In the genomic region with DNA sequence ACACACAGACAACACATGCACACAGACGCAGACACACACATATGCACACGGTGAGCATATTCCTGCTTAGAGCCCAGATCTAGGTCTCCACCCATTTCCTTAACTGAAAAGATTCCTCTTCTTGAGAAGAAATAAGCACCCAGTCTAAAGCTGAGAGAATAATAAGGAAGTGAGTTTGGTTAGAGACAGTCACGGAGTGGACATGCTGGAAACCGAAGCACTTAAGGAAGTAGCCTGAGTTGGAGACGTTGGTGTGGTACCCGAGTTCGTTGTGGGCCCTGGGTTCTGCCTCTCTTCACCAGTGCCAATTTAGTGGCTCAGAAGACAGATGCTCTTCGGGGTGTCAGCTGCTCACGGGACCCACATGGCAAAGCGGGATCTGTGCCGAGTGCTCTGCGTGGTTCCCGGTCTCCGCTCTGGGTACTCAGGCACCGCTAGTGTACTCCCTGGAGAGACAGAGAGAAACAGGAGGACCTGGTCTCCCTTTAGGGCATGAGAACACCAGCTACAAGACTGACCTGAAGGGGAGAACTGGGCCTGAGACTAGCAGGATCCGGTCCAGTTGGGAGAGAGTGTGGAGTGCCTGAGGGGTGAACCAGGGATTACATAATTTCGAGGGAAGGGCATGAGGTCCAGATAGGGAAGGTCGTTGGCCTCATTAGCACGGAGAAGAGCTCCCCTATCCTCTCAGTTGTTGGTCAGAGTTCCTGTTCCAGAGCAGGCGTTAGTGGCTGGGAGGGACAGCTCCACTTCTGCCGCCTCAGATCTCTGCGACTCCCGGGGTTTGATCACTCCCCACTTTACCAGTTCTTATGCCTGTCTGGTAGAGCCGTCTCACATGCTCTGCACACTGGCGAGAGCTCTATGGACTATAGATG, we compare ENCODE assay signal across 22 mouse cellular contexts. TPM values are rescaled to one million over a fixed set of nuclear protein-coding genes. Genes with fewer than 3 reads are reported as not detected.
DNase-seq lines count a peak whose midpoint lies in the region; ATAC-seq lines count a peak whose summit lies in the region.
"Had no signal": no experiment of that assay in that cellular context is flagged by ENCODE, and none has a peak within 500 bp of the region (broad histone marks: within the 10 kb centered on the region; RNA-seq: fewer than 3 reads in every experiment).

No protein-coding gene starts in this region.

- H3K9me3 ChIP-seq in neural tube, embryonic 11.5 days (ENCODE audit: control insufficient read depth, low read length), result no peaks in the 10 kb centered on the region
- no peaks in the 10 kb centered on the region for H3K9me3 ChIP-seq in neural tube, embryonic 15.5 days (replicated peaks)
- H3K9me3 ChIP-seq: embryonic facial prominence, embryonic 12.5 days; hindbrain, embryonic 15.5 days; midbrain, embryonic 10.5 days; stomach, embryonic 15.5 days had no signal

- no peak overlapping the region for H3K4me2 ChIP-seq in neural tube, embryonic 11.5 days (ENCODE audit: low read depth)
- no peak overlapping the region for H3K4me2 ChIP-seq in neural tube, embryonic 15.5 days
- H3K4me2 ChIP-seq: embryonic facial prominence, embryonic 12.5 days; hindbrain, embryonic 15.5 days; limb, embryonic 13.5 days; stomach, embryonic 15.5 days had no signal

- no peaks in the 10 kb centered on the region for H3K36me3 ChIP-seq in neural tube, embryonic 11.5 days (ENCODE audit: control insufficient read depth, insufficient read depth, low read length)
- H3K36me3 ChIP-seq in neural tube, embryonic 15.5 days, result no peaks in the 10 kb centered on the region
- H3K36me3 ChIP-seq: embryonic facial prominence, embryonic 12.5 days; hindbrain, embryonic 15.5 days; limb, embryonic 13.5 days; midbrain, embryonic 10.5 days; stomach, embryonic 15.5 days had no signal

- no peak for ATAC-seq in neural tube, embryonic 11.5 days (ENCODE audit: insufficient read depth, low FRiP score, low TSS enrichment)
- no peak for ATAC-seq in neural tube, embryonic 15.5 days (ENCODE audit: low FRiP score)
- ATAC-seq in granulocyte monocyte progenitor cell, adult 5-6 weeks (replicated peaks; ENCODE audit: poor library complexity, severe bottlenecking), result peak; percentile 87
- ATAC-seq in monocyte, adult 5-6 weeks (replicated peaks; ENCODE audit: insufficient number of reproducible peaks, low FRiP score, low TSS enrichment, poor library complexity, severe bottlenecking), result peak; percentile 82
- ATAC-seq: forebrain, embryonic 16.5 days; intestine, postnatal 0 days had no signal

- no peak overlapping the region for H3K9ac ChIP-seq in neural tube, embryonic 11.5 days (ENCODE audit: low read length)
- no peak overlapping the region for H3K9ac ChIP-seq in neural tube, embryonic 15.5 days (replicated peaks)
- H3K9ac ChIP-seq: embryonic facial prominence, embryonic 12.5 days; hindbrain, embryonic 15.5 days; limb, embryonic 13.5 days; stomach, embryonic 15.5 days had no signal

- H3K4me1 ChIP-seq in neural tube, embryonic 11.5 days (ENCODE audit: control insufficient read depth, insufficient read depth, low read length), result no peaks in the 10 kb centered on the region
- no peaks in the 10 kb centered on the region for H3K4me1 ChIP-seq in neural tube, embryonic 15.5 days
- H3K4me1 ChIP-seq: embryonic facial prominence, embryonic 12.5 days; hindbrain, embryonic 15.5 days; limb, embryonic 13.5 days; midbrain, embryonic 10.5 days; stomach, embryonic 15.5 days had no signal

- H3K27ac ChIP-seq in neural tube, embryonic 11.5 days (ENCODE audit: low read depth, low read length), result no peak overlapping the region
- no peak overlapping the region for H3K27ac ChIP-seq in neural tube, embryonic 15.5 days (replicated peaks)
- H3K27ac ChIP-seq: embryonic facial prominence, embryonic 12.5 days; heart, adult 2 months; hindbrain, embryonic 15.5 days; limb, embryonic 13.5 days; midbrain, embryonic 10.5 days; stomach, embryonic 15.5 days had no signal

- no peak overlapping the region for H3K4me3 ChIP-seq in neural tube, embryonic 11.5 days (ENCODE audit: low read depth, low read length)
- H3K4me3 ChIP-seq in neural tube, embryonic 15.5 days (replicated peaks), result no peak overlapping the region
- H3K4me3 ChIP-seq: embryonic facial prominence, embryonic 12.5 days; heart, adult 2 months; hindbrain, embryonic 15.5 days; limb, embryonic 13.5 days; midbrain, embryonic 10.5 days; stomach, embryonic 15.5 days had no signal

- WGBS in neural tube, embryonic 11.5 days, result 78% methylated on average over 25 of the region's 25 CpGs
- WGBS in neural tube, embryonic 15.5 days, result 83% methylated on average over 25 of the region's 25 CpGs

- H3K27me3 ChIP-seq in neural tube, embryonic 11.5 days (ENCODE audit: control insufficient read depth, insufficient read depth, low read length), result no peaks in the 10 kb centered on the region
- no peaks in the 10 kb centered on the region for H3K27me3 ChIP-seq in neural tube, embryonic 15.5 days (replicated peaks)
- H3K27me3 ChIP-seq: embryonic facial prominence, embryonic 12.5 days; hindbrain, embryonic 15.5 days; limb, embryonic 13.5 days; stomach, embryonic 15.5 days had no signal

- DNase-seq in heart, adult 11 months, result peak; percentile 92
- DNase-seq in heart, adult 9 months (ENCODE audit: low spot score in 2 of 2), result no peak
- DNase-seq in neural tube, embryonic 11.5 days (ENCODE audit: low spot score), result peak; percentile 9
- no peak for DNase-seq in layer of hippocampus, adult 11-12 months (ENCODE audit: low spot score)
- DNase-seq in thymus, postnatal 25 days, result no peak
- DNase-seq: cerebellum, adult 11 months; heart, adult 2 months; lung, postnatal 10 days; retina, postnatal 1 day; thymus, adult 2 months had no signal

RNA-seq across cellular contexts. Expression of a gene that starts 11.2 kb away (rescaled TPM):
- polyA plus RNA-seq in neural tube, embryonic 11.5 days (2014; fragmentation: Nextera tagmentation; extraction: Ambion mirVana), result 165 and 173 TPM in 2 replicates
- polyA plus RNA-seq in neural tube, embryonic 15.5 days (2015; fragmentation: Nextera tagmentation; extraction: Ambion mirVana), result 30.3 and 48.6 TPM in 2 replicates
- 65.6 and 66.5 TPM in 2 replicates for total RNA-seq in granulocyte monocyte progenitor cell, adult 5-6 weeks (2014; fragmentation: Nextera tagmentation)
- total RNA-seq in granulocyte monocyte progenitor cell, adult 5-6 weeks (2017), result 61.9 and 64.3 TPM in 2 replicates
- total RNA-seq in monocyte, adult 5-6 weeks (2017), result 15.5 to 32.2 TPM (median 18.8 TPM) in 3 replicates

RNA-seq across cellular contexts. Expression of a gene that starts 27.6 kb away (rescaled TPM):
- polyA plus RNA-seq in neural tube, embryonic 11.5 days (2014; fragmentation: Nextera tagmentation; extraction: Ambion mirVana), result not detected in 2 replicates
- polyA plus RNA-seq in neural tube, embryonic 15.5 days (2015; fragmentation: Nextera tagmentation; extraction: Ambion mirVana), result 0.08 and 2.8 TPM in 2 replicates
- total RNA-seq in granulocyte monocyte progenitor cell, adult 5-6 weeks (2014; fragmentation: Nextera tagmentation), result 10.4 and 20.5 TPM in 2 replicates
- total RNA-seq in granulocyte monocyte progenitor cell, adult 5-6 weeks (2017), result 5.8 and 6.2 TPM in 2 replicates
- total RNA-seq in monocyte, adult 5-6 weeks (2017), result 61.4 to 99.5 TPM (median 74.8 TPM) in 3 replicates
- total RNA-seq: layer of hippocampus, adult 8-10 months had no signal
- polyA plus RNA-seq: forebrain, embryonic 16.5 days; hindbrain, embryonic 15.5 days; midbrain, embryonic 10.5 days; neural tube, embryonic 14.5 days had no signal

RNA-seq across cellular contexts. Expression of a gene that starts 31.7 kb away (rescaled TPM):
- polyA plus RNA-seq in neural tube, embryonic 11.5 days (2014; fragmentation: Nextera tagmentation; extraction: Ambion mirVana), result 13.6 and 14.0 TPM in 2 replicates
- 19.6 and 21.1 TPM in 2 replicates for polyA plus RNA-seq in neural tube, embryonic 15.5 days (2015; fragmentation: Nextera tagmentation; extraction: Ambion mirVana)
- total RNA-seq in granulocyte monocyte progenitor cell, adult 5-6 weeks (2014; fragmentation: Nextera tagmentation), result 1.7 and 2.4 TPM in 2 replicates
- 0.30 and 1.2 TPM in 2 replicates for total RNA-seq in granulocyte monocyte progenitor cell, adult 5-6 weeks (2017)
- total RNA-seq in monocyte, adult 5-6 weeks (2017), result 0.96 TPM in 1 of 3 replicates, not detected in the others

RNA-seq across cellular contexts. Expression of a gene that starts 38.0 kb away (rescaled TPM):
- polyA plus RNA-seq in neural tube, embryonic 11.5 days (2014; fragmentation: Nextera tagmentation; extraction: Ambion mirVana), result 0.26 and 0.61 TPM in 2 replicates
- 4.5 and 5.7 TPM in 2 replicates for polyA plus RNA-seq in neural tube, embryonic 15.5 days (2015; fragmentation: Nextera tagmentation; extraction: Ambion mirVana)
- not detected in 2 replicates for total RNA-seq in granulocyte monocyte progenitor cell, adult 5-6 weeks (2014; fragmentation: Nextera tagmentation)
- not detected in 2 replicates for total RNA-seq in granulocyte monocyte progenitor cell, adult 5-6 weeks (2017)
- total RNA-seq in monocyte, adult 5-6 weeks (2017), result 0.67 to 1.2 TPM in 2 of 3 replicates, not detected in the other

Comparison
In these comparisons a context has a peak if more than half of its experiments do, and no peak if none do; other contexts are left out.
1. DNase-seq: peak in heart, adult 11 months (single experiment) and neural tube, embryonic 11.5 days (single experiment); none in heart, adult 9 months (0 of 2), layer of hippocampus, adult 11-12 months (single experiment) and thymus, postnatal 25 days (single experiment).
2. ATAC-seq: peak in granulocyte monocyte progenitor cell, adult 5-6 weeks (single experiment) and monocyte, adult 5-6 weeks (single experiment); none in neural tube, embryonic 11.5 days (single experiment) and neural tube, embryonic 15.5 days (single experiment).